Mouse (Mus musculus): ENCODE data around the gene Kctd3.

GRCm38 (mm10) chr1:189046831-189047230 is 39.2 kb upstream of the Kctd3 start:
- TF ChIP-seq CTCF (IDR thresholded peaks at IDR 0.05) (no peak), EP300 (IDR thresholded peaks at IDR 0.05) (no peak)

Data from lung, postnatal 0 days (tissue).